Mouse (Mus musculus) MEL (cell line): ENCODE data around the gene Ybx2. TPM values are rescaled to one million over a fixed set of nuclear protein-coding genes. Genes with fewer than 3 reads are reported as not detected.

Experiments
- DNase-seq: peaks from one replicate; pipeline ENCODE4 v3.0.0; 2011; ENCODE audit warnings: low read depth, low spot score
- H3K27ac ChIP-seq: 2 replicates; pipeline ENCODE4 v1.5.1; 2012; ENCODE audit warnings: low read depth, mild to moderate bottlenecking, control low read depth, low read length, moderate library complexity; ENCODE audit not compliant: control insufficient read depth
- H3K27me3 ChIP-seq, 2 experiments: fragments of 150-350 bp in 1 of 2; sonication (generic) in 1 of 2; 2 replicates each; pipeline ENCODE4 v1.6.1; 2012; ENCODE audit warnings: low read length in 2 of 2, mild to moderate bottlenecking in 2 of 2, improper control_type of control experiment in 1 of 2, moderate library complexity in 1 of 2; ENCODE audit not compliant: insufficient read depth in 2 of 2, control insufficient read depth in 1 of 2
- H3K36me3 ChIP-seq, 2 experiments: 2 replicates each; pipeline ENCODE4 v1.6.1; 2012 to 2014; ENCODE audit warnings: low read length in 2 of 2, improper control_type of control experiment in 1 of 2, inconsistent platforms in 1 of 2, mild to moderate bottlenecking in 1 of 2; ENCODE audit not compliant: insufficient read depth in 2 of 2, control insufficient read depth in 1 of 2
- H3K4me1 ChIP-seq, 2 experiments: fragments of 150-350 bp in 1 of 2; sonication (generic) in 1 of 2; 2 replicates each; pipeline ENCODE4 v1.6.1; 2012; ENCODE audit warnings: low read length in 2 of 2, improper control_type of control experiment in 1 of 2, mild to moderate bottlenecking in 1 of 2; ENCODE audit not compliant: insufficient read depth in 2 of 2, control insufficient read depth in 1 of 2
- H3K4me3 ChIP-seq, 2 experiments: fragments of 150-350 bp in 1 of 2; sonication (generic) in 1 of 2; 2 replicates each; pipeline ENCODE4 v1.5.1; 2012; ENCODE audit warnings: low read depth in 2 of 2, low read length in 2 of 2, mild to moderate bottlenecking in 2 of 2, moderate library complexity in 2 of 2, control low read depth in 1 of 2, improper control_type of control experiment in 1 of 2; ENCODE audit not compliant: control insufficient read depth in 1 of 2, insufficient read depth in 1 of 2
- H3K79me2 ChIP-seq: 2 replicates; pipeline ENCODE4 v1.6.1; 2012; ENCODE audit warnings: mild to moderate bottlenecking, low read length, moderate library complexity; ENCODE audit not compliant: control insufficient read depth, poor library complexity, insufficient read depth
- H3K9ac ChIP-seq: 2 replicates; pipeline ENCODE4 v1.6.1; 2012; ENCODE audit warnings: low read depth, mild to moderate bottlenecking, control low read depth, low read length, moderate library complexity; ENCODE audit not compliant: control insufficient read depth, poor library complexity, severe bottlenecking
- H3K9me3 ChIP-seq: fragments of 150-350 bp; sonication (generic); replicated peaks from 2 replicates; pipeline ENCODE4 v1.6.1; 2012; ENCODE audit warnings: mild to moderate bottlenecking, low read length, improper control_type of control experiment, moderate library complexity; ENCODE audit not compliant: insufficient read depth
- BHLHE40 ChIP-seq: IDR thresholded peaks from 2 replicates; pipeline ENCODE4 v1.6.1; 2012; ENCODE audit warnings: low read depth, mild to moderate bottlenecking, inconsistent platforms, low read length, improper control_type of control experiment, borderline replicate concordance
- CHD1 ChIP-seq: IDR thresholded peaks from 2 replicates; pipeline ENCODE4 v1.6.1; 2012; ENCODE audit warnings: low read depth, mild to moderate bottlenecking, inconsistent platforms, low read length, improper control_type of control experiment
- CHD2 ChIP-seq: IDR thresholded peaks from 2 replicates; pipeline ENCODE4 v1.6.1; 2011; ENCODE audit warnings: low read length, improper control_type of control experiment
- CTCF ChIP-seq, 3 experiments: IDR thresholded peaks in 2 of 3; conservative IDR thresholded peaks in 1 of 3; 2 replicates each; pipeline ENCODE4 v1.5.1; 2011 to 2012; ENCODE audit warnings: low read length in 3 of 3, low read depth in 2 of 3, mild to moderate bottlenecking in 2 of 3, improper control_type of control experiment in 1 of 3, inconsistent platforms in 1 of 3, mixed read lengths in 1 of 3, moderate library complexity in 1 of 3; ENCODE audit not compliant: control insufficient read depth in 1 of 3, insufficient read depth in 1 of 3, poor library complexity in 1 of 3, severe bottlenecking in 1 of 3
- ELF1 ChIP-seq: IDR thresholded peaks from 2 replicates; pipeline ENCODE4 v1.6.1; 2014; ENCODE audit warnings: low read depth, mild to moderate bottlenecking, inconsistent platforms, low read length, improper control_type of control experiment, moderate library complexity
- EP300 ChIP-seq, 2 experiments: IDR thresholded peaks; 2 replicates each; pipeline ENCODE4 v1.6.1; 2011; ENCODE audit warnings: improper control_type of control experiment in 2 of 2, low read length in 2 of 2, low read depth in 1 of 2, mild to moderate bottlenecking in 1 of 2
- GABPA ChIP-seq: IDR thresholded peaks from 2 replicates; pipeline ENCODE4 v1.6.1; 2012; ENCODE audit warnings: low read depth, mild to moderate bottlenecking, inconsistent platforms, low read length, improper control_type of control experiment, moderate library complexity
- GATA1 ChIP-seq: IDR thresholded peaks from 2 replicates; pipeline ENCODE4 v1.6.1; 2011; ENCODE audit warnings: low read depth, low read length, improper control_type of control experiment
- HCFC1 ChIP-seq: IDR thresholded peaks from 2 replicates; pipeline ENCODE4 v1.6.1; 2012; ENCODE audit warnings: low read depth, mild to moderate bottlenecking, inconsistent platforms, low read length, improper control_type of control experiment, moderate library complexity
- JUND ChIP-seq: IDR thresholded peaks from 2 replicates; pipeline ENCODE4 v1.6.1; 2011; ENCODE audit warnings: low read depth, mild to moderate bottlenecking, improper control_type of control experiment, low read length
- KAT2A ChIP-seq: conservative IDR thresholded peaks from 2 replicates; pipeline ENCODE4 v1.6.1; 2012; ENCODE audit warnings: low read depth, low read length, improper control_type of control experiment, inconsistent platforms
- MAX ChIP-seq: IDR thresholded peaks from 2 replicates; pipeline ENCODE4 v1.6.1; 2011; ENCODE audit warnings: low read length, improper control_type of control experiment
- MAZ ChIP-seq: IDR thresholded peaks from 2 replicates; pipeline ENCODE4 v1.6.1; 2012; ENCODE audit warnings: low read depth, mild to moderate bottlenecking, inconsistent platforms, low read length, improper control_type of control experiment
- MXI1 ChIP-seq: IDR thresholded peaks from 2 replicates; pipeline ENCODE4 v1.6.1; 2011; ENCODE audit warnings: mild to moderate bottlenecking, low read depth, low read length, improper control_type of control experiment
- MYB ChIP-seq: IDR thresholded peaks from 2 replicates; pipeline ENCODE4 v1.6.1; 2011; ENCODE audit warnings: mild to moderate bottlenecking, low read depth, low read length, improper control_type of control experiment
- MYC ChIP-seq: IDR thresholded peaks from 2 replicates; pipeline ENCODE4 v1.6.1; 2011; ENCODE audit warnings: low read depth, mild to moderate bottlenecking, low read length, improper control_type of control experiment, moderate library complexity
- NELFE ChIP-seq: IDR thresholded peaks from 2 replicates; pipeline ENCODE4 v1.6.1; 2011; ENCODE audit warnings: low read depth, low read length, improper control_type of control experiment
- NRF1 ChIP-seq: IDR thresholded peaks from 2 replicates; pipeline ENCODE4 v1.6.1; 2014; ENCODE audit warnings: low read depth, mild to moderate bottlenecking, inconsistent platforms, low read length, improper control_type of control experiment, moderate library complexity; ENCODE audit not compliant: poor library complexity, insufficient read depth, severe bottlenecking
- POLR2A ChIP-seq, 2 experiments: IDR thresholded peaks; 2 replicates each; pipeline ENCODE4 v1.6.1; 2011 to 2012; ENCODE audit warnings: low read length in 2 of 2, mild to moderate bottlenecking in 2 of 2, control low read depth in 1 of 2, improper control_type of control experiment in 1 of 2, low read depth in 1 of 2, moderate library complexity in 1 of 2; ENCODE audit not compliant: control insufficient read depth in 1 of 2, insufficient read depth in 1 of 2, poor library complexity in 1 of 2
- POLR2AphosphoS2 ChIP-seq: IDR thresholded peaks from 2 replicates; pipeline ENCODE4 v1.6.1; 2011; ENCODE audit warnings: low read length, improper control_type of control experiment
- RAD21 ChIP-seq: IDR thresholded peaks from 2 replicates; pipeline ENCODE4 v1.6.1; 2011; ENCODE audit warnings: mild to moderate bottlenecking, low read depth, low read length, improper control_type of control experiment
- RCOR1 ChIP-seq: IDR thresholded peaks from 2 replicates; pipeline ENCODE4 v1.6.1; 2012; ENCODE audit warnings: low read depth, mild to moderate bottlenecking, inconsistent platforms, low read length, improper control_type of control experiment
- SIN3A ChIP-seq: IDR thresholded peaks from 2 replicates; pipeline ENCODE4 v1.6.1; 2012; ENCODE audit warnings: low read length, improper control_type of control experiment, inconsistent platforms
- SMC3 ChIP-seq: IDR thresholded peaks from 2 replicates; pipeline ENCODE4 v1.6.1; 2011; ENCODE audit warnings: low read depth, low read length, improper control_type of control experiment
- TAL1 ChIP-seq: IDR thresholded peaks from 2 replicates; pipeline ENCODE4 v1.6.1; 2012; ENCODE audit warnings: mild to moderate bottlenecking, inconsistent platforms, low read length, moderate library complexity, mixed read lengths
- TBP ChIP-seq: IDR thresholded peaks from 2 replicates; pipeline ENCODE4 v1.8.0; 2011; ENCODE audit warnings: low read depth, low read length, improper control_type of control experiment
- TCF12 ChIP-seq: IDR thresholded peaks from 2 replicates; pipeline ENCODE4 v1.6.1; 2014; ENCODE audit warnings: low read depth, mild to moderate bottlenecking, inconsistent platforms, low read length, improper control_type of control experiment, moderate library complexity
- USF2 ChIP-seq, 2 experiments: IDR thresholded peaks; 2 replicates each; pipeline ENCODE4 v1.6.1; 2011 to 2012; ENCODE audit warnings: improper control_type of control experiment in 2 of 2, low read length in 2 of 2, borderline replicate concordance in 1 of 2, inconsistent platforms in 1 of 2, low read depth in 1 of 2, mild to moderate bottlenecking in 1 of 2; ENCODE audit not compliant: insufficient read depth in 1 of 2
- ZC3H11A ChIP-seq: IDR thresholded peaks from 2 replicates; pipeline ENCODE4 v1.6.1; 2012; ENCODE audit warnings: low read depth, mild to moderate bottlenecking, inconsistent platforms, low read length, improper control_type of control experiment
- ZKSCAN1 ChIP-seq: IDR thresholded peaks from 2 replicates; pipeline ENCODE4 v1.6.1; 2012; ENCODE audit warnings: low read depth, mild to moderate bottlenecking, inconsistent platforms, low read length, improper control_type of control experiment, moderate library complexity
- ZMIZ1 ChIP-seq: IDR thresholded peaks from 2 replicates; pipeline ENCODE4 v1.6.1; 2012; ENCODE audit warnings: low read depth, mild to moderate bottlenecking, inconsistent platforms, low read length, improper control_type of control experiment, moderate library complexity
- ZNF384 ChIP-seq: IDR thresholded peaks from 2 replicates; pipeline ENCODE4 v1.6.1; 2012; ENCODE audit warnings: low read depth, mild to moderate bottlenecking, inconsistent platforms, low read length, improper control_type of control experiment
- polyA plus RNA-seq, 2 experiments: library from polyadenylated mRNA; stranded (reverse) in 1 of 2; unstranded in 1 of 2; fragments of >175 nt in 1 of 2; fragments of >200 nt in 1 of 2; gene quantifications; 2 replicates each; pipeline versions ENCODE4 v1.2.1 to v1.2.4; 2012; ENCODE audit warnings: low replicate concordance in 2 of 2, low read depth in 1 of 2; ENCODE audit not compliant: insufficient read length in 2 of 2, insufficient read depth in 1 of 2, missing spikeins in 1 of 2
- total RNA-seq: library from RNA; depleted of rRNA; stranded (reverse); fragments of 300-350 nt; gene quantifications from 2 replicates; pipeline ENCODE4 v1.2.3, GENCODE M21; 2012

Gene Ybx2
- total and polyA plus RNA-seq, 3 experiments, result 0.50 to 0.92 TPM; not detected in 1

- TF ChIP-seq POLR2A (IDR thresholded peaks at IDR 0.05; ENCODE audit: control insufficient read depth in 1 of 2, insufficient read depth in 1 of 2, low read depth in 1 of 2, low read length in 2 of 2, poor library complexity in 1 of 2) (peak; percentile 81 to 97), BHLHE40 (peak; percentile 47; the same call in 1 of the 2 replicates), NELFE (peak; percentile 88), KAT2A (no peak; the same call in none of the 2 replicates), ZMIZ1 (peak; percentile 69), RCOR1 (peak; percentile 10; the same call in 1 of the 2 replicates), SMC3 (no peak), CTCF (IDR thresholded peaks at IDR 0.05 in 2 of 3, conservative IDR thresholded peaks at IDR 0.05 in 1 of 3; ENCODE audit: control insufficient read depth in 1 of 3, insufficient read depth in 1 of 3, low read depth in 2 of 3, low read length in 3 of 3, poor library complexity in 1 of 3, severe bottlenecking in 1 of 3) (no peak), MAZ (peak; percentile 84), RAD21 (no peak), MYC (peak; percentile 81; the same call in 1 of the 2 replicates), CHD2 (no peak), CHD1 (no peak), TBP (peak; percentile 92), POLR2AphosphoS2 (peak; percentile 92)
Observed at GRCm38 (mm10) chr11:69980196-69981140, 44.9 kb downstream of the Ybx2 start (continued).

GRCm38 (mm10) chr11:69981141-69981762 lies 45.7 kb downstream of the Ybx2 start, which contains the start of gene Ctdnep1:
TSS of gene Ctdnep1 (plus strand) at chr11:69981156.
- H3K4me1 ChIP-seq, result peaks cover 6 to 17% of the 10 kb centered on the region in 2 experiments
- H3K27ac ChIP-seq, result peak within 1 kb of the TSS; percentile 90
- H3K9ac ChIP-seq, result peak within 1 kb of the TSS; percentile 99
- no peaks in the 10 kb centered on the region for H3K27me3 ChIP-seq
- peak; percentile 62 for DNase-seq
- H3K9me3 ChIP-seq, result no peaks in the 10 kb centered on the region
- H3K79me2 ChIP-seq, result peaks cover 45% of the 10 kb centered on the region
- peaks cover 2 to 24% of the 10 kb centered on the region in 2 experiments; a peak in 3 of 4 replicates for H3K36me3 ChIP-seq
- peak within 1 kb of the TSS; percentile 96 to 98 for H3K4me3 ChIP-seq
- TF ChIP-seq EP300 (IDR thresholded peaks at IDR 0.05; ENCODE audit: low read depth in 1 of 2, low read length in 2 of 2) (no peak; a peak in 1 of 4 replicates), USF2 (IDR thresholded peaks at IDR 0.05; ENCODE audit: borderline replicate concordance in 1 of 2, insufficient read depth in 1 of 2, low read depth in 1 of 2, low read length in 2 of 2) (no peak), GABPA (no peak), HCFC1 (peak; percentile 41; the same call in 1 of the 2 replicates), ZNF384 (no peak), MYC (no peak), MAX (no peak), RAD21 (no peak), JUND (no peak), ELF1 (no peak), ZC3H11A (no peak), NRF1 (no peak; the same call in 1 of the 2 replicates), SMC3 (no peak), MYB (no peak), CHD1 (peak; percentile 81), KAT2A (no peak), SIN3A (peak; percentile 54), TAL1 (no peak), MXI1 (peak; percentile 71), BHLHE40 (peak; percentile 11; the same call in 1 of the 2 replicates), TCF12 (no peak), TBP (no peak), NELFE (0 out of 2 replicates have a peak, but pooled peaks have one; percentile 3), GATA1 (no peak), ZKSCAN1 (no peak)
